ENCODE assay signal across 17 mouse cellular contexts in genomic region chr4:140950574-140950973, GRCm38 (mm10). TPM values are rescaled to one million over a fixed set of nuclear protein-coding genes. Genes with fewer than 3 reads are reported as not detected.
DNase-seq lines count a peak whose midpoint lies in the region; ATAC-seq lines count a peak whose summit lies in the region.
"Had no signal": no experiment of that assay in that cellular context is flagged by ENCODE, and none has a peak within 500 bp of the region (broad histone marks: within the 10 kb centered on the region; RNA-seq: fewer than 3 reads in every experiment).

No protein-coding gene starts in this region.

- H3K4me2 ChIP-seq in heart, embryonic 12.5 days: no peak overlapping the region
- H3K4me2 ChIP-seq in midbrain, embryonic 16.5 days (ENCODE audit: low read length): no peak overlapping the region
- H3K4me2 ChIP-seq: hindbrain, embryonic 12.5 days; liver, embryonic 11.5 days; neural tube, embryonic 12.5 days had no signal

- ATAC-seq in heart, embryonic 12.5 days (ENCODE audit: insufficient number of reproducible peaks, low FRiP score): no peak
- ATAC-seq in midbrain, embryonic 16.5 days: no peak

- H3K27ac ChIP-seq in heart, embryonic 12.5 days (ENCODE audit: poor library complexity, severe bottlenecking): no peak overlapping the region
- no peak overlapping the region for H3K27ac ChIP-seq in midbrain, embryonic 16.5 days (ENCODE audit: low read length)
- H3K27ac ChIP-seq: hindbrain, embryonic 12.5 days; kidney, postnatal 0 days; neural tube, embryonic 12.5 days had no signal

- H3K27me3 ChIP-seq in heart, embryonic 12.5 days (replicated peaks): no peaks in the 10 kb centered on the region
- H3K27me3 ChIP-seq in midbrain, embryonic 16.5 days (ENCODE audit: control insufficient read depth, insufficient read depth, low read depth, low read length): no peaks in the 10 kb centered on the region
- H3K27me3 ChIP-seq: hindbrain, embryonic 12.5 days; megakaryocyte, embryonic 14.5 days; neural tube, embryonic 12.5 days had no signal

- DNase-seq in cerebellum, postnatal 14 days: peak; percentile 50 to 57
- no peak for DNase-seq in cerebellum, adult 11 months
- DNase-seq in heart, adult 8-10 months (ENCODE audit: low spot score): peak; percentile 28
- DNase-seq in ovary, postnatal 36 days (ENCODE audit: low spot score): peak; percentile 46
- DNase-seq in ovary, adult 18-20 months (ENCODE audit: low spot score): no peak
- peak; percentile 52 to 66 for DNase-seq in heart, postnatal 36 days
- DNase-seq: retina, postnatal 1 day; thymus, postnatal 25 days had no signal

- H3K4me3 ChIP-seq in heart, embryonic 12.5 days: no peak overlapping the region
- no peak overlapping the region for H3K4me3 ChIP-seq in midbrain, embryonic 16.5 days (ENCODE audit: low read depth, low read length)
- H3K4me3 ChIP-seq: hindbrain, embryonic 12.5 days; megakaryocyte, embryonic 14.5 days; neural tube, embryonic 12.5 days had no signal

- H3K4me1 ChIP-seq in heart, embryonic 12.5 days (replicated peaks): peaks cover 13% of the 10 kb centered on the region
- H3K4me1 ChIP-seq in midbrain, embryonic 16.5 days (ENCODE audit: control insufficient read depth, insufficient read depth, low read length): no peaks in the 10 kb centered on the region
- H3K4me1 ChIP-seq: hindbrain, embryonic 12.5 days; neural tube, embryonic 12.5 days had no signal

- no peak overlapping the region for H3K9ac ChIP-seq in heart, embryonic 12.5 days
- no peak overlapping the region for H3K9ac ChIP-seq in midbrain, embryonic 16.5 days (ENCODE audit: low read depth, low read length)
- H3K9ac ChIP-seq: hindbrain, embryonic 12.5 days; neural tube, embryonic 12.5 days had no signal

- no peaks in the 10 kb centered on the region for H3K9me3 ChIP-seq in heart, embryonic 12.5 days (replicated peaks)
- no peaks in the 10 kb centered on the region for H3K9me3 ChIP-seq in midbrain, embryonic 16.5 days (replicated peaks; ENCODE audit: control insufficient read depth, low read length, poor library complexity, severe bottlenecking)
- H3K9me3 ChIP-seq: G1E; hindbrain, embryonic 12.5 days; megakaryocyte, embryonic 14.5 days; neural tube, embryonic 12.5 days had no signal

- WGBS in heart, embryonic 12.5 days: 55% methylated on average over 3 of the region's 3 CpGs
- WGBS in midbrain, embryonic 16.5 days: 64% methylated on average over 3 of the region's 3 CpGs

- intact Hi-C loops in heart, postnatal 36 days (cut with DNase I): no loop called here

- no peaks in the 10 kb centered on the region for H3K36me3 ChIP-seq in heart, embryonic 12.5 days
- no peaks in the 10 kb centered on the region for H3K36me3 ChIP-seq in midbrain, embryonic 16.5 days (ENCODE audit: control insufficient read depth, insufficient read depth, low read length)
- H3K36me3 ChIP-seq: G1E; hindbrain, embryonic 12.5 days; neural tube, embryonic 12.5 days had no signal

RNA-seq across cellular contexts. Expression of gene Sdhb, which starts 10.4 kb away (rescaled TPM):
- total RNA-seq in heart, adult 8-10 months (2022): 1,000 to 10,000 TPM; 1,293 to 1,379 (median 1,312) TPM
- polyA plus RNA-seq in heart, embryonic 12.5 days (2016; fragmentation: Nextera tagmentation; extraction: Ambion mirVana): 746 and 756 TPM in 2 replicates
- 1,000 to 10,000 TPM; 1,261 to 1,268 TPM for total RNA-seq in heart, postnatal 36 days (2021)
- 446 and 455 TPM in 2 replicates for polyA plus RNA-seq in midbrain, embryonic 16.5 days (2015; fragmentation: Nextera tagmentation; extraction: Ambion mirVana)

RNA-seq across cellular contexts. Expression of gene Atp13a2, which starts 36.1 kb away (rescaled TPM):
- total RNA-seq in heart, adult 8-10 months (2022): 10 to 100 TPM; 12.3 to 17.2 (median 15.6) TPM
- 33.1 and 35.6 TPM in 2 replicates for polyA plus RNA-seq in heart, embryonic 12.5 days (2016; fragmentation: Nextera tagmentation; extraction: Ambion mirVana)
- total RNA-seq in heart, postnatal 36 days (2021): 10 to 100 TPM; 16.5 to 17.3 TPM
- polyA plus RNA-seq in midbrain, embryonic 16.5 days (2015; fragmentation: Nextera tagmentation; extraction: Ambion mirVana): 174 and 190 TPM in 2 replicates

RNA-seq across cellular contexts. Expression of gene Padi2, which starts 44.4 kb away (rescaled TPM):
- total RNA-seq in heart, adult 8-10 months (2022): 1 to 10 TPM in 3 of 4 experiments, under 1 TPM in 1; 0.72 to 1.3 (median 1.2) TPM
- polyA plus RNA-seq in heart, embryonic 12.5 days (2016; fragmentation: Nextera tagmentation; extraction: Ambion mirVana): 3.3 and 4.1 TPM in 2 replicates
- total RNA-seq in heart, postnatal 36 days (2021): 1 to 10 TPM in 1 of 2 experiments, under 1 TPM in 1; 0.56 to 1.0 TPM
- polyA plus RNA-seq in midbrain, embryonic 16.5 days (2015; fragmentation: Nextera tagmentation; extraction: Ambion mirVana): 2.4 and 2.8 TPM in 2 replicates

RNA-seq across cellular contexts. Expression of gene Mfap2, which starts 59.6 kb away (rescaled TPM):
- 1 to 10 TPM; 1.7 to 2.8 (median 2.2) TPM for total RNA-seq in heart, adult 8-10 months (2022)
- polyA plus RNA-seq in heart, embryonic 12.5 days (2016; fragmentation: Nextera tagmentation; extraction: Ambion mirVana): 245 and 246 TPM in 2 replicates
- 1 to 10 TPM; 4.0 to 4.3 TPM for total RNA-seq in heart, postnatal 36 days (2021)
- 121 and 141 TPM in 2 replicates for polyA plus RNA-seq in midbrain, embryonic 16.5 days (2015; fragmentation: Nextera tagmentation; extraction: Ambion mirVana)
- total RNA-seq: G1E; granulocyte monocyte progenitor cell, adult 5-6 weeks had no signal
- polyA plus RNA-seq: G1E had no signal

Comparison
In these comparisons a context has a peak if more than half of its experiments do, and no peak if none do; other contexts are left out.
1. DNase-seq: peak in cerebellum, postnatal 14 days (2 of 2), heart, adult 8-10 months (single experiment), ovary, postnatal 36 days (single experiment) and heart, postnatal 36 days (2 of 2); none in cerebellum, adult 11 months (single experiment) and ovary, adult 18-20 months (single experiment).